Mouse (Mus musculus) kidney, postnatal 10 days (tissue): Measurements from ENCODE around the gene Slc25a42.

Source experiments
- DNase-seq: peaks from one replicate; pipeline ENCODE4 v3.0.0; 2021; ENCODE audit warnings: mixed read lengths

The Slc25a42 gene

GRCm38 (mm10) chr8:70214411-70214810, 2.3 kb upstream of the Slc25a42 start:
- DNase-seq: no peak

- DNase-seq: no peak
Observed at GRCm38 (mm10) chr8:70211726-70212111, 386 bp downstream of the Slc25a42 start.

GRCm38 (mm10) chr8:70211275-70211674, 830 bp downstream of the Slc25a42 start:
- DNase-seq: no peak

- peak; percentile 51 for DNase-seq
Observed at GRCm38 (mm10) chr8:70210538-70210937, 1.6 kb downstream of the Slc25a42 start.

GRCm38 (mm10) chr8:70208130-70208529, 4.0 kb downstream of the Slc25a42 start:
- DNase-seq: peak; percentile 55

- DNase-seq: no peak
Observed at GRCm38 (mm10) chr8:70204757-70205156, 7.3 kb downstream of the Slc25a42 start.

GRCm38 (mm10) chr8:70203072-70203471, 9.0 kb downstream of the Slc25a42 start:
- DNase-seq: no peak

GRCm38 (mm10) chr8:70201417-70201816, 10.7 kb downstream of the Slc25a42 start:
- no peak for DNase-seq

GRCm38 (mm10) chr8:70200098-70200681, 11.9 kb downstream of the Slc25a42 start:
- peak; percentile 46 for DNase-seq

- peak; percentile 33 for DNase-seq
Observed at GRCm38 (mm10) chr8:70197603-70198002, 14.5 kb downstream of the Slc25a42 start.

GRCm38 (mm10) chr8:70195762-70196161, 16.3 kb downstream of the Slc25a42 start:
- DNase-seq: no peak

- no peak for DNase-seq
Observed at GRCm38 (mm10) chr8:70194191-70194590, 17.9 kb downstream of the Slc25a42 start.

GRCm38 (mm10) chr8:70193238-70193637, 18.9 kb downstream of the Slc25a42 start:
- peak; percentile 61 for DNase-seq

GRCm38 (mm10) chr8:70188707-70189106, 23.4 kb downstream of the Slc25a42 start:
- DNase-seq: peak; percentile 82

- peak; percentile 7 for DNase-seq
Observed at GRCm38 (mm10) chr8:70183194-70183593, 28.9 kb downstream of the Slc25a42 start.

- no peak for DNase-seq
Observed at GRCm38 (mm10) chr8:70181903-70182252, 30.2 kb downstream of the Slc25a42 start.

GRCm38 (mm10) chr8:70181212-70181902, 30.7 kb downstream of the Slc25a42 start:
- peak; percentile 8 for DNase-seq

- peak; percentile 10 for DNase-seq
Observed at GRCm38 (mm10) chr8:70179082-70179481, 33.0 kb downstream of the Slc25a42 start.

- no peak for DNase-seq
Observed at GRCm38 (mm10) chr8:70178231-70178630, 33.9 kb downstream of the Slc25a42 start.

- DNase-seq: peak; percentile 8
Observed at GRCm38 (mm10) chr8:70174079-70174478, 38.0 kb downstream of the Slc25a42 start.

GRCm38 (mm10) chr8:70173320-70173719, 38.8 kb downstream of the Slc25a42 start:
- DNase-seq: peak; percentile 10

- DNase-seq: peak; percentile 95
Observed at GRCm38 (mm10) chr8:70172043-70172681, 39.9 kb downstream of the Slc25a42 start, which contains the start of gene Tmem161a. Gene Tmem161a (plus strand): TSS chr8:70172356.

- DNase-seq: peak; percentile 6
Observed at GRCm38 (mm10) chr8:70171240-70171639, 40.9 kb downstream of the Slc25a42 start.

GRCm38 (mm10) chr8:70170748-70171147, 41.4 kb downstream of the Slc25a42 start:
- DNase-seq: peak; percentile 63
